Comparison of ENCODE assay signal across 24 mouse cellular contexts in the genomic region with DNA sequence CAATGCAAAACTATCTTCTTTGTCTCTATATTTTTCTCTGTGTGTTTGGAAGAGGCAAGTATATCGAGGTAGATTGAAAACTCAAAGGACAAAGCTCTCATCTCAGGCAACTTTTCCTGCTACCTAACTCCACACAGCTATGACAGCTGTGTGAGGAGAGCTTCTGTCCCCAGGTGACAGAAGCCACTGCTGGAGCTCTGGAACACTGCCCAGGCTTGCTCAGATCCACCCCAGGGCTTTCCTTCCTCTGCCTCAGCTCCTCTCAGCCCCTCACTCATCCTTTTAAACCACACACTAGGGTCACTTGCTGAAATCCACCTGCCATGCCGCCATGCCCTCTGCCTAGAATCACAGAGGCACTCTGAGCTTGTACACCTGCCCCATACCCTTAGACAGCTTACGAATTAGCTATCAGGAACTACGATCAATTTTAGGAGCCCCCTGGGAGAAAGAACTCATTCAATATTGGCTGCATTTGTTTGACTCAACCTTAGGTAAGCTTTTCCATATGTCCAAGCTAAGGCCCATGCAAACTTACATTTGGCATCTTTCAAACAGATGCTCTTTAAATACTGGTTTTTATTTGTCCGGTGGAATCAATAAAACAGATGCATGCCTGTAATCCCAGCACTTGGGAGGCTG.
DNase-seq lines count a peak whose midpoint lies in the region; ATAC-seq and TF ChIP-seq lines count a peak whose summit lies in the region.
"Had no signal": no experiment of that assay in that cellular context is flagged by ENCODE, and none has a peak within 500 bp of the region (broad histone marks: within the 10 kb centered on the region; RNA-seq: fewer than 3 reads in every experiment).

No protein-coding gene starts in this region.

- H3K36me3 ChIP-seq in forebrain, embryonic 12.5 days (replicated peaks) = no peaks in the 10 kb centered on the region
- H3K36me3 ChIP-seq in forebrain, embryonic 15.5 days = no peaks in the 10 kb centered on the region
- no peaks in the 10 kb centered on the region for H3K36me3 ChIP-seq in midbrain, embryonic 13.5 days
- no peaks in the 10 kb centered on the region for H3K36me3 ChIP-seq in midbrain, postnatal 0 days (ENCODE audit: insufficient read depth, low read length)
- H3K36me3 ChIP-seq in limb, embryonic 13.5 days = no peaks in the 10 kb centered on the region
- H3K36me3 ChIP-seq: embryonic facial prominence, embryonic 12.5 days; heart, embryonic 13.5 days; hindbrain, embryonic 12.5 days; neural tube, embryonic 15.5 days; stomach, embryonic 15.5 days had no signal

- H3K9me3 ChIP-seq in forebrain, embryonic 12.5 days = no peaks in the 10 kb centered on the region
- H3K9me3 ChIP-seq in forebrain, embryonic 15.5 days = no peaks in the 10 kb centered on the region
- H3K9me3 ChIP-seq in midbrain, embryonic 13.5 days = no peaks in the 10 kb centered on the region
- H3K9me3 ChIP-seq in midbrain, postnatal 0 days (ENCODE audit: low read length) = no peaks in the 10 kb centered on the region
- no peaks in the 10 kb centered on the region for H3K9me3 ChIP-seq in limb, embryonic 13.5 days
- H3K9me3 ChIP-seq: embryonic facial prominence, embryonic 12.5 days; forebrain, embryonic 13.5 days; heart, embryonic 13.5 days; hindbrain, embryonic 12.5 days; neural tube, embryonic 15.5 days; stomach, embryonic 15.5 days had no signal

- DNase-seq in midbrain, postnatal 0 days (ENCODE audit: low spot score) = no peak
- no peak for DNase-seq in retina, postnatal 1 day
- DNase-seq: adrenal gland, postnatal 25 days; cerebellum, adult 9-10 months; gastrocnemius, postnatal 14 days; heart, adult 18-20 months; heart, postnatal 14 days; kidney, adult 9 months; kidney, postnatal 14 days; lung, postnatal 4 days; thymus, postnatal 36 days had no signal

- H3K9ac ChIP-seq in forebrain, embryonic 12.5 days = no peak overlapping the region
- no peak overlapping the region for H3K9ac ChIP-seq in forebrain, embryonic 15.5 days (replicated peaks)
- H3K9ac ChIP-seq in midbrain, embryonic 13.5 days (replicated peaks) = no peak overlapping the region
- H3K9ac ChIP-seq in midbrain, postnatal 0 days (replicated peaks; ENCODE audit: low read length, poor library complexity, severe bottlenecking) = no peak overlapping the region
- no peak overlapping the region for H3K9ac ChIP-seq in limb, embryonic 13.5 days
- H3K9ac ChIP-seq: embryonic facial prominence, embryonic 12.5 days; forebrain, embryonic 13.5 days; heart, embryonic 13.5 days; hindbrain, embryonic 12.5 days; neural tube, embryonic 15.5 days; stomach, embryonic 15.5 days had no signal

- WGBS in forebrain, embryonic 12.5 days = 69% methylated on average over 5 of the region's 5 CpGs
- WGBS in forebrain, embryonic 15.5 days = 78% methylated on average over 5 of the region's 5 CpGs
- 72% methylated on average over 5 of the region's 5 CpGs for WGBS in midbrain, embryonic 13.5 days
- whole genome bisulfite sequencing in midbrain, postnatal 0 days = 67% methylated on average over 5 of the region's 5 CpGs
- 30% methylated on average over 5 of the region's 5 CpGs for WGBS in limb, embryonic 13.5 days

- H3K4me2 ChIP-seq in forebrain, embryonic 12.5 days = no peak overlapping the region
- no peak overlapping the region for H3K4me2 ChIP-seq in forebrain, embryonic 15.5 days (replicated peaks)
- no peak overlapping the region for H3K4me2 ChIP-seq in midbrain, embryonic 13.5 days (replicated peaks)
- H3K4me2 ChIP-seq in midbrain, postnatal 0 days (ENCODE audit: low read depth, low read length, poor library complexity, severe bottlenecking) = no peak overlapping the region
- no peak overlapping the region for H3K4me2 ChIP-seq in limb, embryonic 13.5 days (replicated peaks)
- H3K4me2 ChIP-seq: embryonic facial prominence, embryonic 12.5 days; forebrain, embryonic 13.5 days; heart, embryonic 13.5 days; hindbrain, embryonic 12.5 days; neural tube, embryonic 15.5 days; stomach, embryonic 15.5 days had no signal

- no peak overlapping the region for H3K4me3 ChIP-seq in forebrain, embryonic 12.5 days (replicated peaks)
- no peak overlapping the region for H3K4me3 ChIP-seq in forebrain, embryonic 15.5 days
- no peak overlapping the region for H3K4me3 ChIP-seq in midbrain, embryonic 13.5 days (replicated peaks)
- H3K4me3 ChIP-seq in midbrain, postnatal 0 days (ENCODE audit: low read depth, low read length) = no peak overlapping the region
- H3K4me3 ChIP-seq in limb, embryonic 13.5 days = no peak overlapping the region
- H3K4me3 ChIP-seq: embryonic facial prominence, embryonic 12.5 days; forebrain, embryonic 13.5 days; heart, embryonic 13.5 days; hindbrain, embryonic 12.5 days; myocyte; neural tube, embryonic 15.5 days; stomach, embryonic 15.5 days had no signal

- H3K27ac ChIP-seq in forebrain, embryonic 12.5 days = 0 out of 2 replicates have a peak overlapping the region, but pooled peaks have one; percentile 3
- H3K27ac ChIP-seq in forebrain, embryonic 15.5 days (replicated peaks) = no peak overlapping the region
- peak overlapping the region; percentile 27; the same call in 1 of the 2 replicates for H3K27ac ChIP-seq in midbrain, embryonic 13.5 days
- no peak overlapping the region for H3K27ac ChIP-seq in midbrain, postnatal 0 days (ENCODE audit: low read depth, low read length)
- no peak overlapping the region for H3K27ac ChIP-seq in limb, embryonic 13.5 days
- H3K27ac ChIP-seq: embryonic facial prominence, embryonic 12.5 days; forebrain, embryonic 13.5 days; heart, embryonic 13.5 days; hindbrain, embryonic 12.5 days; neural tube, embryonic 15.5 days; stomach, embryonic 15.5 days had no signal

- ATAC-seq in forebrain, embryonic 12.5 days (ENCODE audit: low FRiP score) = no peak
- ATAC-seq in forebrain, embryonic 15.5 days (replicated peaks) = no peak
- peak; percentile 34; the same call in 1 of the 2 replicates for ATAC-seq in midbrain, embryonic 13.5 days
- no peak for ATAC-seq in midbrain, postnatal 0 days (ENCODE audit: low FRiP score)
- peak; percentile 66; the same call in 1 of the 2 replicates for ATAC-seq in limb, embryonic 13.5 days (ENCODE audit: low FRiP score, low read depth)
- no peak for ATAC-seq in inflammation-experienced regulatory T-cells, adult 6 months
- ATAC-seq: forebrain, embryonic 13.5 days; intestine, embryonic 16.5 days had no signal

- H3K27me3 ChIP-seq in forebrain, embryonic 12.5 days = no peaks in the 10 kb centered on the region
- no peaks in the 10 kb centered on the region for H3K27me3 ChIP-seq in forebrain, embryonic 15.5 days
- H3K27me3 ChIP-seq in midbrain, embryonic 13.5 days = no peaks in the 10 kb centered on the region
- H3K27me3 ChIP-seq in midbrain, postnatal 0 days (ENCODE audit: insufficient read depth, low read length) = no peaks in the 10 kb centered on the region
- H3K27me3 ChIP-seq in limb, embryonic 13.5 days = peaks cover 41% of the 10 kb centered on the region
- H3K27me3 ChIP-seq: embryonic facial prominence, embryonic 12.5 days; forebrain, embryonic 13.5 days; heart, embryonic 13.5 days; hindbrain, embryonic 12.5 days; neural tube, embryonic 15.5 days; stomach, embryonic 15.5 days had no signal

- no peak for TF ChIP-seq CTCF in midbrain, postnatal 0 days (IDR thresholded peaks at IDR 0.05)

- peaks cover 15% of the 10 kb centered on the region for H3K4me1 ChIP-seq in forebrain, embryonic 12.5 days
- no peaks in the 10 kb centered on the region for H3K4me1 ChIP-seq in forebrain, embryonic 15.5 days
- H3K4me1 ChIP-seq in midbrain, embryonic 13.5 days (replicated peaks) = peaks cover 15% of the 10 kb centered on the region
- H3K4me1 ChIP-seq in midbrain, postnatal 0 days (ENCODE audit: insufficient read depth, low read length) = peaks cover 2% of the 10 kb centered on the region; the same call in 1 of the 2 replicates
- H3K4me1 ChIP-seq in limb, embryonic 13.5 days = peaks cover 36% of the 10 kb centered on the region
- H3K4me1 ChIP-seq: embryonic facial prominence, embryonic 12.5 days; heart, embryonic 13.5 days; stomach, embryonic 15.5 days had no signal

Comparison
In these comparisons a context has a peak if more than half of its experiments do, and no peak if none do; other contexts are left out.
1. ATAC-seq: peak in midbrain, embryonic 13.5 days (single experiment) and limb, embryonic 13.5 days (single experiment); none in forebrain, embryonic 12.5 days (single experiment), forebrain, embryonic 15.5 days (single experiment), midbrain, postnatal 0 days (single experiment) and inflammation-experienced regulatory T-cells, adult 6 months (single experiment).
2. H3K27ac ChIP-seq: peak in forebrain, embryonic 12.5 days (single experiment) and midbrain, embryonic 13.5 days (single experiment); none in forebrain, embryonic 15.5 days (single experiment), midbrain, postnatal 0 days (single experiment) and limb, embryonic 13.5 days (single experiment).